Mouse (Mus musculus): ENCODE results near the gene Skp2. TPM values are rescaled to one million over a fixed set of nuclear protein-coding genes. Genes with fewer than 3 reads are reported as not detected.

Gene Skp2
- total RNA-seq, 2 experiments from 2014 or later: 9.6 to 11.8 TPM

- no peak for DNase-seq
- intact Hi-C loops (cut with DNase I): no loop called here
Observed at GRCm38 (mm10) chr15:9114131-9114530, 41.1 kb downstream of the Skp2 start.

DNA sequence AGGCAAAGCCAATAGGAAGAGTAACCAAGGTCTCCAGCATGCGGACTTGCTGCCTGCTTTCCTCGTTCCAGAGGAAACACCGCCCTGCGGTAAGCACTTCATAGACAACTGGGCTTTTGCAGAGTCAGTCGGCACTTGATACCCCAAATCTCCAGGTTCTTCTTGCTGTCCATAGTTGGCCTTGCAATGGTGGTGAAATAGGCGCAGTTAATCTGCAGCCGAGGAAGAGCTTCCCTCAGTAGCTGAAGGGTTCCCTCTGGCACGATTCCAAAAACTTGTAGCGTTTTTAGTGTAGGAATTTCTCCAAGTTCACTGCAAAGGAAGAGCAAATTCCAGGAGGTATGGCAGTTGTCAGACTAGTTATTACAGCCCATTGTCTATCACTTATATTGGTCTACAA is 41.7 kb downstream of the Skp2 start:
- intact Hi-C loops (cut with DNase I): no loop called here
- DNase-seq: no peak

- DNase-seq: no peak
- intact Hi-C loops (cut with DNase I): no loop called here
Observed at GRCm38 (mm10) chr15:9111648-9112047, 43.6 kb downstream of the Skp2 start.

DNA sequence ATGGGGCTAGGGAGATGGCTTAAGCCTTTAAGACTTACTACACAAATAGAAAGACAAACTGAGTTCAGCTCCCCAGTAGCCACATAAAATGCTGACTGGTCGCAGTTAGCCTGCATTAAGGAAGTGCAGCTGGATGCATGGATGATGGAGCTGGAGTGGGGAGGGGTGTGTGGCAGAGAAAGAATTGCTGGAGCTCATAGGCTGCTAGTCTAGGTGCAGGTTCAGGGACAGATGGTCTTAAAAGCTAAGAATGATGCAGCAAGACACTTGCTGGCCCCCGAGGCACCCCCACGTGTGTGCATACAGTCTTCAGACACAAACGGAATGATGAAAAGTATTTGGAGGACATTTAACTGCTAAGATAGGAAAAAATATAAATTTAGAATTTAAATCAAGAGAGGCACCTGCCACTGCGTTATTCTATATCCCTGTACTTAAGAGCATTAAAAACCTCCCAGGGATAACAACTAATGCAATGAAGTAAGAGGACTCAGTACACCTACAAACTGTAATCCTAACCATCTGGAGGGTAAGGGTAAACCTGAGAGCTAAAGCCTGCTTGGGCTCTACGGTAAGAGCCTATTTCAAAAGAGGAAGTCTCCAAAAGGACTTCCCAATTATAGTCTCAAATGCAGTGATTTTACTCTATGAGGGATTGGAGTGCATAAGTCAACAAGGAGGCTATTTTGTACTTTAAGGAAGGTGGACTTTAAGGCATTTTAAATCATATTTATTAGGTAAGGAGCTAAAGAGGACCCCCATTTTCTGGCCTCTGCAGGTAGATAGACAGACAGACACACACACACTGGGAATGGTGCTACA is 44.5 kb downstream of the Skp2 start:
- intact Hi-C loops (cut with DNase I): no loop called here
- no peak for DNase-seq

- intact Hi-C loops (cut with DNase I): no loop called here
Observed at GRCm38 (mm10) chr15:9106303-9107074, 48.7 kb downstream of the Skp2 start.

DNA sequence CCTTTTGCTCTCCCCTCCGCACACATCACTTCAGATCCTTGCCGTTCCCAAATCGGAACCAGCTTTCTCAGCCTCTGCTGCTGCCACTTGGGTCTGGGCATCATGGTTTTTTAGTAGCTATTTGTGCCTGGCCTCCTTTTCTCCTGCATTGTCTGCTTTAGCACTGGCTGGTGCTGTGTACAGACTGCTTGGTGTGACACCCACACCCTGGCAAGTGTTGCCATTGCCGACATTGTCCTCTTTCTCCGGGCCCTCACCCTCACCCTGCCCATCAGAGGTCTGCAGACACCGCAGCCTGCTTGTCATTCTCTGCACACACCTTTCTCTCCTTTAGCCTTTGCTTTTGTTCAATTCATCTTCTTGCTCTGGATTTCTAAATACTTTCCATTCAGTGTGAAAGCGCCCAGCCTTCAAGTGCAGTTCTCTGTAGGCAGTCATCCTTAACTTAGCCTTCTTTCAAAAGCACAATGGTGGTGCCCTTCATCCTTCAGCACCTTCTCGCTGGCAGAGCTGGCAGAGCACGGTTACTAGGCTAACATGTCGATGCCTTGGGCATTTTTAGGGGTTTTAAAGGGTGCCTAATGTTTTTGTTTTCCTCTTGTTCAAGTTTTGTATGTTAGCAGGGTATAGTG is 54.7 kb downstream of the Skp2 start:
- intact Hi-C loops (cut with DNase I): no loop called here
- no peak for DNase-seq

More at GRCm38 (mm10) chr15:9106303-9107074, 48.7 kb downstream of the Skp2 start:
- no peak for DNase-seq

GRCm38 (mm10) chr15:9096865-9097264 is 58.4 kb downstream of the Skp2 start:
- intact Hi-C loops (cut with DNase I): no loop called here
- no peak for DNase-seq

- peak; percentile 64 for DNase-seq
- intact Hi-C loops (cut with DNase I): no loop called here
Observed at GRCm38 (mm10) chr15:9094366-9094750, 60.9 kb downstream of the Skp2 start.

DNA sequence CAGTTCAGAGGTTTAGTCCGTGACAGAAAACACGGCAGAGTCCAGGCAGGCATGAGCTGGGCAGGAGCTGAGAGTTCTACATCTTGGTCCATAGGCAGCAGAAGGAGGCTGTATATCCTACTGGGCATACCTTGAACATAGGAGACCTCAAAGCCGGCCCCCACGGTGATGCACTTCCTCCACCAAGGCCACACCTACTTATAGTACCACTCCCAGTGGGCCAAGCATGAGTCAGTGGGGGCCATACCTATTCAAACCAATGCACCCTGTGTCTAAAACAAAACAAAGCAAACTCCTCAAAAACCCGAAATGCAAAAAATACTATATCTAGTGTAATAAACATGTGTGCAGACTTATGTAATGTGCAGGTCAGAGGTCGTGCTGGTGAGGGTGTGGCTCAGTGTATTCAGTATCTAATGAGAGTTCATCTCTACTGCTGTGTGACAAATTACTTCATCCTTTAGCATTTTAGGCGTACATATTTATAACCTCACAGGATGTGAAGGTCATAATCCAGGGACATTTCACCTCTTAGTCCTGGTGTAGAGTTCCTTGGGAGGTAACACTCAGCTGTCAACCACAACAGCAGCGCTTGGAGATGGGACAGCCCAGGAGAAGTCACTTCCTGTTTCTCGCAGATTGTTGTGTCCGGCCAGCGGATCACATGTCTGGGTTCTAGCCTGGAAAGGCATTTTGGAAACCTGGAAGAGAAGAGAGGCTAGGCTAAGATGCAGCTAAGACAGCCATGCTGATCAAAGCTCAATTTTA is 61.4 kb downstream of the Skp2 start:
- no peak for DNase-seq
- intact Hi-C loops (cut with DNase I): no loop called here

- no peak for DNase-seq
- intact Hi-C loops (cut with DNase I): no loop called here
Observed at GRCm38 (mm10) chr15:9090662-9091061, 64.6 kb downstream of the Skp2 start.

DNA sequence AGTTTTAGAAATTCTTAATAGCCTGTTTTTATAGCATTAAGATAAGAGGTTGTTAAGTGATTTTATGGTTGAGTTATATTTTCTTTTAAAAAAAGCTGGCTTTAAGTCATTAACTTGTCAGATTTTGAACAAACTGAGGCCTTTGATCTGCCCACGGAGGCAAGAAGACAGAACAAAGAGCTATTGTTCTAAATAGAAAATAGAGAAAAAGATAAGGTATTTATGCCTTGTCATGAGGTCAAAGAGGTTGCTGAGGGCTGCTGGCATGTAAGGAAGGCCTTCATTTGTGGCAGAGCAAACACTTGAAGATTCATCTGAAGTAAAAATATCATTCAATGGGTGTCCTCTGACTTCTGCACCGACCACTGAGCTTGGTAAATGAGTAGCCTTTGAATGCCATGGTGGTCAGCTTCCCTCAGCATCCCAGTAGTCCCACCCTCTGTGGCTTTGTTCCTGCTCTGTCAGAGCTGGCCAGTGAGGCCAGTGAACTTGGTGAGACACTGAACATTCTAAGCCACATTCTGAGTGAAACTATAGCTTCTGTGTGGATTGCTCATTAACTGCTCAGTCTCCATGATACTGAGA is 66.0 kb downstream of the Skp2 start:
- no peak for DNase-seq
- intact Hi-C loops (cut with DNase I): no loop called here

DNA sequence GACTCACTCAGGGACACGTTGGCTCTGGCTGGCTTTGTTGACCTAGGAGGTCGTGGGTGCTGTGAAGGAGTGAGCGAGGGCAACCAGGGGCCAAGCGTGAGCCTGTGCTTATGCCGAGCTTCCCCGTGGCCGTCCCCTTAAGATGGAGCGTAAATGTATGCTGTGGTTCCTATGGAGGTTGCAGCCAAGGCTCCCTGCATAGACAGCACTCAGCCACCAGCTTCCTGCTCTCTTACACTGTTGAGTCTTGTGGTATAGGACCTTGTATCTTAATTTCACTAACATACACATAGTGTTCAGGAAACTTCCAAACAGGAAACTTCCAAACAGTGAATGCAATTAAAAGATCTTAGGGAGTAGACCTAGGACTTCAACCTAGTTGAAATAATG is 66.5 kb downstream of the Skp2 start:
- DNase-seq: no peak
- intact Hi-C loops (cut with DNase I): no loop called here

DNA sequence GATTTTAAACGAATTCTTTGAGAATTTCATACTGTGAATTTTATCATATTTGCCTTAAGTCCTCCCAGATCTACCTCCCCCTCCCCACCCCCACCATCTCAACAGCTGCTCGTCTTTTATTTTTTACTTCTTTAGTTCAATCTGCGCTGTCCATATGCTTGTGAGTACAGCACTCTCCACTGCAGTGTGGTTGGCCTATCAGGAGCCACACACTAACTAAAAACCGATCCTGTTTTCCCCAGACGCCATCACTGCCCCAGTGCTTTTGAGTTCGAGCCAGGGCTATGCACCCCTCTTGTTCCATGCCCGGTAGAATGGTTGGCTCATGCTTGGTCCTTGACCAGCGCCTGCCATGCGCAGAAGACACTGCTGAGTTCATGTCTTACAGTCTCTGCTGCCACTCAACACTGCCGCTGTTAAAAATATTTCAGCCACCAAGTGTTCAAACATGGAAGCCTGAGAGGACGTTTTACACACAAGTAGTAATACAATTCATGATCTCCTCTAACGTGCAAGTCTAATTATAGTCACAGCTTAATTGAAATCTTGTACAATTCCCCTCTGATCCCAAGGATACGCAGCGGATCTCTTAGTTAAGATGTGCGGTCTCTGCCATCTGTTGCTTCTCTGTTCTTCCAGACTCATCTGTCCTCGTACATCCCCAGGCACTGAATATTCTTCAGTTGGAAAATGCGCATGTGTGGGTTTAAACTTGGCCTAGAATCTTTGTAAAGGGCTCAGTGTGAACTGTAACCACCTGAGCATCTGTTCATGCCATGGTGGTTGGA is 67.1 kb downstream of the Skp2 start:
- DNase-seq: no peak
- intact Hi-C loops (cut with DNase I): no loop called here

DNA sequence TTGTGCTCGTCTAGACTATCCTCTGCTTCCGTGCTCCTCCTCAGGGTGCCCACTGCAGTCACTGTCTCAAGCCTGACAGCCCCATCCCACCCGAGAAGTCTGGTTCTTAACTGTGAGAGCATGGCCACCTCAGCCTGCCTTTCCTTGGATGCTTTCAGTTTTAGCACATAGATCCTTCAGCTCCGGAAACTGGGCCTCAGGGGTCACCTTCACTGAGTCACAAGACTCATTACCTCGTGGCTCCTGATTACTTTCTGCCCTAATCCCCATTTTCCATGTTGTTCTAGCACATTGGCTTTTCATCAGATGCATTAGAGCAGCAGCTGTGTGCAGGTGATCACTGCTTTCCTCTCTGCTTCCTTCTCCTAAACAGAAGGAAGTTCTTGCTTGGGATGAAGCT is 67.8 kb downstream of the Skp2 start:
- intact Hi-C loops (cut with DNase I): no loop called here
- no peak for DNase-seq

DNA sequence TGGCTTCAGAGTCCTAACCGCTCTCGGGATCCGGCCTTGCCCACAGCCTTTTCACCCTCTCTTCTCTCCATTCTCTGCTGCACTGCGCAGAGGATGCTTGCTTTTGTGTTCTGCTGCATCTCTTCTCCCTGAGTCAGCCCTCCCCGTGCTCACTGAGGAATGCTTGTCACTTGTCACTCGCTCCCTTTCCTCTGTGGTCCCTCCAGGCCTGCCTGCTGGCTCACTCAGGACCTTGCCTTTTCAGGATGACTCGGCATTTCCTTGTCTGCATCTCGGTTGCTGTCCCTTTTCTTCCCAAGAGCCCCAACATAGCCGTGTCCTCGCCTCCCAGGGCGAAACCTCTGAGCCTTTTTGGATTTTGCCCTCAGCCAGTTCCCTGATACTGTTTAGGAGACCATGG is 68.4 kb downstream of the Skp2 start:
- intact Hi-C loops (cut with DNase I): no loop called here
- DNase-seq: no peak

DNA sequence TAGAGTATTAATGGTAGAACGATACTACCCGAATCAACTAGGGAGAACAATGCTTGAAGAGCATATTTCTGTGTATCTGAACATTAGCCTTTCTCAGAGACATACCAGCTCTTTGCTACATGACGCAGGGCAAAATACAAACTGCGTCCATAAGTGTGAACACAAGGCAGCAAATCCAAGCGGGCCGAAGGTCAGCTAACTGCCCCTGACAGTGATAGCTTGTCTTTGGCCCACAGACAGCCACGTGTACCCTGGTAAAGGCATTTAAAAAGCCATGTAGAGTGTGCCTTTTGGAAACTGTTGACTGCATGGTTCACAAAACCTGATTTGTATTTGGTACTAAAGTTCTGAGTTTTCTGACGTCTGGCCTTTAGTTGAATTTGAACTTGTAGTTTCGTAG is 72.5 kb downstream of the Skp2 start:
- intact Hi-C loops (cut with DNase I): no loop called here
- no peak for DNase-seq

GRCm38 (mm10) chr15:9081294-9081693 is 73.9 kb downstream of the Skp2 start:
- DNase-seq: no peak
- intact Hi-C loops (cut with DNase I): no loop called here

DNA sequence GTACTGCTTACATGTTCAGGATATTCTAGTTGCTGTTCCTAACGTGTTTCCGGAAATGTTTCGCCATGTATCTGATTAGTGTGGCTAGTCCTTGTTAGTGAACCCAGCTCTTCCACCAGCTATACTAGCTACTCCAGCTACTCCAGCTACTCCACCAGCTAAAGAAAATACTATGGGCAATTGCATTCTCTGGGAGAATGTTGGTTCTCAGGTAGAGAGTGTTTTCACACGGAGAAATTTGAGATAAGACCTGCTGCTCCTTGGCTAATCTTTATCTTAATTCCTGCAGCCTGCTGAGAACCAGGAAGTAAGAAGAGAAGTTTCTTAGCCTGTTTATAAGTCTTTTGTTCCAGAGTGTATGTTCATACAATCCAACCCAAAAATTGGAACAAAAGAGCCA is 75.0 kb downstream of the Skp2 start:
- intact Hi-C loops (cut with DNase I): no loop called here

DNA sequence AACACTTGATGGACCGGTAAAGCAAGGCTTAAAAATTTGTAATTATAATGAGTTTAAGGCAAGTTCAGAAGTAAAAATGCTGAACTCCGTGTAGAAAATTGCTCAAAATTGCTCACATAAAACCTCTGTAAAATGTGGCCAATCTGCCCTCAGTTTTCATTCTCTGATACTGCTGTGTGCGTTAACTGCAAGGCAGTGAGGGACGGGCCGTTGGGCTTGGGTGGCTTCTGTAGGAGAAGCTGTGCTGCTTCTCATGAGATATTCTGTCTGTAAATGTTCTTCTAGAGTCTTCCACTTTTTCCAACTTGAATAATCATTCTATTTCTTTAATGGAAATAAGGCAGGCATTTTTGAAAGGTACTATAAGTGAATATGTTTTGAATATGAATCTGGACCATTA is 75.6 kb downstream of the Skp2 start:
- intact Hi-C loops (cut with DNase I): no loop called here

More for the DNA sequence above, 75.0 kb downstream of the Skp2 start:
- no peak for DNase-seq

More for the DNA sequence above, 75.6 kb downstream of the Skp2 start:
- no peak for DNase-seq

Measured in left cerebral cortex, postnatal 4 days (tissue).